Mouse (Mus musculus): ENCODE results near the gene Dtl.

- TF ChIP-seq POLR2A (IDR thresholded peaks at IDR 0.05; ENCODE audit: insufficient read depth, low read length) (no peak), CTCF (IDR thresholded peaks at IDR 0.05; ENCODE audit: low read depth, low read length) (no peak)
Measured at GRCm38 (mm10) chr1:191616245-191616644, 40.9 kb upstream of the Dtl start.
